Mouse (Mus musculus) small intestine, adult 2 months (tissue): ENCODE data around the gene Tgoln1.

Experiments used
- CTCF ChIP-seq: fragments of 200-500 bp; IDR thresholded peaks from 2 replicates; pipeline ENCODE4 v1.5.1; 2012; ENCODE audit warnings: low read depth, mild to moderate bottlenecking, control low read depth, inconsistent platforms, low read length, moderate library complexity, mixed read lengths; ENCODE audit not compliant: insufficient replicate concordance, insufficient read length; ENCODE audit errors: extremely low read depth
- POLR2A ChIP-seq: fragments of 200-500 bp; IDR thresholded peaks from 2 replicates; pipeline ENCODE4 v1.6.1; 2012; ENCODE audit warnings: low read depth, mild to moderate bottlenecking, control low read depth, inconsistent platforms, low read length, moderate library complexity

GRCm38 (mm10) chr6:72581625-72582382, 35.0 kb downstream of the Tgoln1 start:
- TF ChIP-seq CTCF (no peak), POLR2A (no peak)
